Mouse (Mus musculus) forelimb bud, embryonic 11.5 days (tissue): ENCODE data around the gene Gfra1.
A peak's percentile ranks its signal among the peaks of the same experiment; 100 is the strongest.

Source experiments
- DNase-seq: peaks from one replicate; pipeline ENCODE4 v3.0.0-alpha.2; 2012; ENCODE audit warnings: low read depth, low spot score

The Gfra1 gene

DNA sequence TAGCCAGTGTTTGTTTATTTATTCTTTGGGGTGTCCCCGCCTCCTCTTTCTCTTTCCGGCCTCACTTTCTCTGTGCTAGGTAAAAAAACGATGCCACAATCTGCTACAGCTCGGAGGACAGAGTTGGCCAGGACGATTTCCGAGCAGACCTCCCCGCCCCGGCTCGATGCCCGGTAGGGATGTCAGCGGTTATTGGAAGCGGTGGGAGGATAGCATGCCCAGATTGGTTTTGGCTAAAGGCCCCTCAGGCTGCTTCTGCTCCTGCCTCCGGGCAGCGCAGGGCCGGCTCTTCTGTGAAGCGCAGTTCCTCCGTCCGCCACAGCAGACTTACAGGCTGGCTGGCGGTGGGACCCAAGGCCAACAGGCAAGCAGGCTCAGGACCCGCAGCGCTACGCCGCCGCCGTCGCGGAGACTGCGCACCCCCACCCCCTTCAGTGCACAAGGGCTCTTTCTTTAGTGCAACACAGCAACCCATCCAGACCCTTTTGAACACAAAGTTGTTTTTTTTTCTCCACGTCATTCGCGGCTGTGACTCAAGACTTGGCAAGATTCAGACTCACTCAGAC is at the start of gene Gfra1:
Gene Gfra1, minus strand, starts transcription at position 414 of the 566 bp plus-strand sequence.
- no peak for DNase-seq

DNA sequence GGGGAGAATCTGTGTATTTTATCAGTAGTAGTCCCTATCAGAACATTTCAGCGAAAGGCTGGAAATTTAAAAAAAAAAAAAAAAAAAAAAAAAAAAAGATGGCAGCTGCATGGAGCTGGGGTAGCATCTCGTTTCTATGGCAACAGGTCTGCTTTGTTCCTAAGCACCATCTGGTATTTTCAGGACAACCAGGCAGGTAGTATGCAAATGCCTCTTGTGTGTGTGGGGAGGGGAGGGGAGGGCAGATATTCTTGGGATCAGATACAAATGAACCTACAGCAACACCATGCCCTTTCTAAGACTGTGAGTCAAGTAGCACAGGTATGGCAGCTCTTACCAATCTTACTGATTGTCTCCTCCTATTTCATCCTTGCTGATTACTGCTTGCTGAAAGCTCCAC is 44.3 kb upstream of the Gfra1 start:
- peak; percentile 31 for DNase-seq

DNA sequence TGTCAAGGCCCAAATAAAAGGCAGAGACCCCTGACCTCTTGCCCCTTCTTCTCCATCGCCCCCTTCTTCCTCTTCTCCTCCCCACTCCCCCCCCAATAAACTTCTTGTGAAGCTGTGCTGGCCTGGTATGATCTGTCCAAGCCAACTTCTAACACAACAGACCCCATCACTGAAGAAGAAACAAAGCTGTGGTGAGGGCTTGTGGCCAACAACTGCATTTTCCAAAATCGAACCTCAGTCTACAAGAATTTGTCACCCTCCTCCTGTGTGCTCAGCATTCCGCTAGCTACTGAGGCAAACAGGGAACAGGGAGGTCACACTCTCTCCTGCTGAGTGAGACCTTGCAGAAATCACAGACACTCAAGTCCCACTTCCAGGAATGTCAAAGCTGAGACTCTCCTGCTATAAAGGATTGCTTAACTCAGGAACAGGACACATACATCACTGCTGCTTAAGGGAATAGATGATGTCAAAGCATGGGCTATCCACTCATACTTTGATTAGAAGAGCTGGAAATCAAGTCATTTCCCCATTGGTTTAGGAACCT is 43.8 kb upstream of the Gfra1 start:
- DNase-seq = no peak

- DNase-seq = no peak
These were observed 41.4 kb upstream of the Gfra1 start for GRCm38 (mm10) chr19:58497106-58497505.

- no peak for DNase-seq
These were observed 31.0 kb upstream of the Gfra1 start for GRCm38 (mm10) chr19:58486686-58487085.

- DNase-seq = no peak
These were observed 26.8 kb upstream of the Gfra1 start for GRCm38 (mm10) chr19:58482373-58482977.

DNA sequence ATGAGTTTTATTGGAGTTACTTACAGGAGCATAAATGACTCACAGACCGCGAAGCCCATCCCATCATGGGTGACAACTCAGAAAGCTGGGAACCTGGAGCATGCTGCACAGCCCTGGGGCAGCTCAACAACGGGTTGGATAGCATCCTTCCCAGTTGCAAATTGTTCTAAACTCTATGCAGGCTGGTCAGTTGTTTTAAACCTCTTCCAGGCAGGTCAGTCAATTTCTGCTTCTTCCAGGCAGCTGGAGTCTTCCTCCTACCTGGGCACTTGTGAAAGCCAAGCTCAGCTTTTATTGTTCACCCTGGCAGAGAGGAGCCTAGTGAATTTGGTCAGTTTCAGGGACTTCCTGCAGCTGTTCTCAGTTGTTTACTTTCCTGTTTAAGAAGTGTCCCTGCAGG is 18.5 kb upstream of the Gfra1 start:
- DNase-seq = no peak

- DNase-seq = peak; percentile 90
These were observed 13.7 kb upstream of the Gfra1 start for GRCm38 (mm10) chr19:58469421-58469820.

DNA sequence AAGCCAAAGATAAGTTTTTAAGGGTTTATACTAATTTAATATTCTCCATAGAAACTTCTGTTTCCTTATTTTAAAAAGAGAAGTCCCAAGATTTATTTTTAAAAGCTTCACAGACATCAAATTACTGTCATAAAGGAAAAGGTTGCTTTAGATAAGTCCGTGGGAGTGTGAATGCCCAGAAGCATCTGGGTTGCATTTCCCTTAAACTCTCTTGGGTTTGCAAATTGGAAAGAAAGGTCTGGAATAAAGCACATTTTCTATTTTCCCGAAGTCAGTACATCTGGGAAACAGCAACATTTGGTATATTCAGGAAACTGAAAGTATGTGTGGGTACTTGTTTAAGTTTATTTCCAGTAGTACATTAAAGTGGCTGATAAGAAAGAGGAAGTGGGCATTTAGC is 12.6 kb upstream of the Gfra1 start:
- no peak for DNase-seq

GRCm38 (mm10) chr19:58463755-58464154 is 8.0 kb upstream of the Gfra1 start:
- no peak for DNase-seq

DNA sequence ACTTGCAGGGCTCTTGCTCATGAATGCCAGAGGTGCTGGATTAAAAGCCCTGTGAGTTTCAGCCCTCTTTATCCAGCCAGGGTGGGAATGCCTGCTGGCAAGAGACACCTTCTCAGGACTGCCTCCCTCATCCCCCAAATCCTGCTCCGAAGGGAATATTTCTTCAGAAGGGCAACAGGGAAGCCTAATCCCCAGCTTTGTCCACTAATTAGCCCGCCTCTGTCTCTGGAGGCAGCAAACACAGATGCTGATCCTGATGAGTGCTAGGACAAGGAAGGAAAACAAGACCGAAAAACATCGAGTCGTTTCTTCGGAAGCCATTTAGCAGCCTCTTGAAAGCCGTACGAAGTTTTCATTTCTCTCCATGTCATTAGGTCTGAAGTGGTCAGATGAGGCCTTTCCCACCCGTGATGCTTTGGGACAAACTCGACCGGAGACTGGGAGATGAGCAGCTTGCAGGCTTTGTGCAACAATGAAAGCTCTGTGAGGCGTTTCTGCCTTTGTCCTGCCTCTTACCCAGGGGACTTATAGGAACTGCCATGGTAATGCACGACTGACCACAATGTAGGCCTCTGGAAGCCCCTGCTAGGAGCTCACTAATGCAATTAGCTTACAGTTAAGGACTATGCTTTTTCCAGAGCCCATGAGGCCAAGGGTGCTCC is 4.8 kb upstream of the Gfra1 start:
- DNase-seq = no peak

GRCm38 (mm10) chr19:58456491-58457061 is 867 bp upstream of the Gfra1 start:
- no peak for DNase-seq

DNA sequence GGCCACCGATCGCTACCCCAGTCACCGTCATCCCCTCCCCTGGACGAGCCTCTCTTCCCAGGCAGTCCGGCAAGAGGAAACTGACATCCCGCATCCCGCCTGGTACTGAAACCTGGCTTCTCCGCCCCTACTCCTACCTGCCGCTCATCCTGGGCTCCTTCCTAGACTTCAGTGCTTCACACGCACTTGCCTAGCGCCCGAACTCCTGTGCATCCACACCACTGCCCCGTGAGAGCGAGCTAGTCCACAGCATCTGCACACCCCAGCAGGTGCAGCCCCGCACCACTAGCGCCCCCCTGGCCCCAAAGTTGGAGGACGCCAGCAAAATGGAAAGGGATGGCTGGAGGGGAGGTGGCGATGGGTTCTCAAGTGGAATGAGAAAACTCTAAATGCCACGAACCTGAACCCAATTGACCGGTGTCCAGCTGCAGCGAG is 631 bp downstream of the Gfra1 start:
- DNase-seq = no peak

DNA sequence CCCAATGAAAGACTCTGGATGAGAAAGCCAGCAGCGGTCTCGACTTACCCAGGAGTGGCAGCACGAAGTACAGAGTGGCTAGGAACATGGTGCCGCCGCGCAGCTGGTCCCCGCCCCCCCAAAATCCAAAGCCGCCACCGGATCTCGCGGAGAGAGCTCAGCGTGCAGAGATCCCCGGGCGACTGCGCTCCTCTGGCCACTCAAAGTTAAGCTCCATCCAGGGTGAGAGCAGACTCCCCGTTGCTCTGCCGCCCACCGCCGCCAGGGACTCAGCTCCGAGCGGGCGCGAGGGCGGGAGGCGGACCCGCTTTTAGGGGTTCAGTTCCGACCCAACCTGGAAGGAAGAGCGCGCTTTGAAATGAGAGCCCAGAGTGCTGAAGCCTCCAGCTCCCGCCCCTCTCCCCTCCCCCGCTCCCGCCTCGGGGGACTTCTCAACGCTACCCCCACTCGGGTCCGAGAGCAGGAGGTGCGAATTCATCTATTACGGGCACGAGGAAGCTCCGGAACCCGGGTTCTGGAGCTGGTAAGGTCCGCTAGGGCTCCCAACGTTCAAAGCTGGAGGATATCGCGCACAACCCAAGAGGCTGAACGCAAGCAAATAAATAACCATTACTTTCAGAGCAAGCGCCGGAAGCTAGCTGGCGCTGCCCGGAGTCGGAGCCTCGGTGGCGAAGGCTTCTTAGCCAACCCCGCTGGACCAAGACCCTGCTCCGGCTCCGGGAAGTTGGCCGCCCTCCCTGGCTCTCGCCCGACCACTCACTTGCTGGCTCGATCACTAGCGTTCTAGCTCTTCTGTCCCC is 1.2 kb downstream of the Gfra1 start:
- DNase-seq = no peak

DNA sequence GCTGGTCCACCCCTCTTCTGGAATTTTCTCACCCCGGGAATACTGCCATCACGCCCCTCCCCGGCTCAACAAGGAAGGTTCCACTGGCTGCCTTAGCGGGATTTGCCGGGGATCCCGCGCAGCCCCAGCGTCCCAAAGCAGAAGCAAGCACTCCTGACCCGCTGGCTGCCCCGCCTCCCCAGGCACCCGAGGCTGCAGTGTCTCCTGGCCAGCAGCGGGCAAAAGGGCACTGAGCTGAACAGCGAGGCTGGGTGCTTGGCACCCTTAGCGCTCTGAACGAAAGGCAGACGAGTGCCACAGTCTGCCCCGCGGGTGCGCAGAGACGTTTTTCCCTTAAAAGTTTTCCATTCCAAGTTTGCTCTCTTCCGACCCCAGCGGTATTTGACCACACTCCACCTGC is 2.1 kb downstream of the Gfra1 start:
- DNase-seq = no peak

DNA sequence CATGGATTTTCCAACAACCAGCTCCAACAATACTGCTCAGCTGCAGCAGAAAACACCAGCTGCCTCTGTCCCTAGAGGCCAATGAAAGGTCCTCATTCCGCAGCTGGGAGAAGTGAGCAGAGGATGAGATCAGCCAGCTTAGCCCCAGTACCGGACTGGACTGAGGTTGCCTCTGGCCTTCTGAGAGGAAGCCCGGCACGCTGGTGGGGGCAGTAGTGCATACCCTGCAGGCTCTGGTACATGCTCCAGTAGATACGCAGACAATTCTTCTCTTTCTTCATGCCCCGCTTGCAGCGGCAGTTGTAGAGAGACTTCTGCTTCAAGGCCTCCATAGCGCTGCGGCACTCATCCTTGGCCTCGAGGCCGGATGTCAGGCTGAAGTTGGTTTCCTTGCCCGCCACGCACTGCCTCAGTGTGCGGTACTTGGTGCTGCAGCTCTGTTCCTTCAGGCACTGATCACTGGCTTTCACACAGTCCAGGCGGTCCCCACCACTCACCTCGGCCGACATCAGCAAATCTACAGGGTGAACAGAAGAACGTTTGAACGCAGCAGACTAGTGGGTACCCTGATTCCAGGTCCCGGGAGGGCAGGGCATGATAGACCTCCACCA is 2.7 kb downstream of the Gfra1 start:
- DNase-seq = no peak

DNA sequence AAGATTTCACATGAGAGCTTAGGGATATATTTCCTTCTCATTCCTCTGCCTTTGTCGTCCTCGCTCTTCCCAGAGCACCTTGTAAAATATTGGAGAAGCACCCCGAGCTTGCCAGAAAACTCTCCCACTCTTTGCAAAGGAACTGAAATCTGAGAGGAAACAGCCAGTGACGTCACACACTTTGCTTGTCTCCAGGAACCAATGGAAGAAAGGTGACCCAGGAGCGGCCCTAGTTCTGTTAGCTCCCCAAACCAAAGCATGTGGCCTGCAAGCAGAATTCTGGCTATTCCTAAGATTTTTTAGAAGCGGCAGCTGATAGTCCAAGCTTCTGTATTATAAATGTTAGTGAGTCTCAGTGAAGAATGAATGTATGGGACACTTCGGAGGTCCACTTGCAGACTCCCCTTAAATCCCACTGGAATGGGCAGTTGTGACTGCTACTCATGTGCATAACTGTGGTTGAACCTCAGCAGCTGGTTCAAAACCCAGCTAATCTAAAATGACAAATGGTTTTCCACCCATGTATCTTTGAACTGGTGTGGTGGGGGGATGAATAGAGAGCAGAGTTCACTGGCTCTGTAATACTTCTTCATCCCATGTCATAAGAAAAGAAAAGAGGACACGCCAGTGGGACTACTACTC is 3.4 kb downstream of the Gfra1 start:
- DNase-seq = no peak

- DNase-seq = no peak
These were observed 4.4 kb downstream of the Gfra1 start for GRCm38 (mm10) chr19:58451323-58451722.

DNA sequence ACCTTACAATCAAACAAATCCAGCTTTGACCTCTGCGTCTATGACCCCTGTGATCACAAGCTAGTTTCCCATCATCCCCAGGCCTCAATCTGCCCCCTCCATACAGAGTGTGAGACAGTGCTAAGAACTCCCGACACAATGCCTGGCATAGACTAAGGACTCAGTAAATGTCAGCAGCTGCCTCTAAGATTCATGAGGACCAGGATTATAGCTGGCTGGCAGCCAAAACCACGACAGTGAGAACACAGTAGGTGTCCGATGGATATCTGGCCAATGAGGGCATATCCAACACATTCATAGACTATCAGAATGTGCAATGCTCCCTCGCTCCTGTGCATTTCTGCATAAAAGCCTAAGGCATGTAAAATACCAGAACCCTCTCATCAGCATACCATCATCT is 5.0 kb downstream of the Gfra1 start:
- no peak for DNase-seq

GRCm38 (mm10) chr19:58442785-58443732 is 12.7 kb downstream of the Gfra1 start:
- DNase-seq = no peak
